Mouse (Mus musculus) 3T3-L1 (cell line): Measurements from ENCODE around the gene Adad1.

Source experiments
- DNase-seq: peaks from one replicate; pipeline ENCODE4 v3.0.0-alpha.2; 2015; ENCODE audit warnings: low read depth, low spot score

Gene Adad1

DNA sequence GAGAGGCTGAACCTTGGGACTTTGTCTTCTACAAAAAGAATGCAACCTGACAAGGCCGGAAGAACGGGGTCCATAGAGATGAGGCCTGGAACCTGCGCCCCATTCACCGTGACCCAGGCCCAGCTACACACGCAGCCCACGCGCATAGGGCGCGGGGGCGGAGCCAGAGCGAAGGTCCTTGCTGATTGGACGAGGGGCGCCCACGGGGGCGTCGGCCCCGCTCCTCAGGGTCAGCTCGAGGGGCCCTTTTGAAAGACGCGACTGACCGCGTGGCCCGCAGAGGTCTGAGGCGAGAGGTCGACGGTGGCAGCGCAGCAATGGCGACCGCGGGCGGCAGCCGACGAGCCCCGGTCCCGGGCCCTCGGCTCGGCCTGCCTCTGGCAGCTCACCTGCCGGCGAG, at the start of gene Adad1:
Gene Adad1, plus strand, starts transcription at position 122 of the 400 bp plus-strand sequence.
- no peak for DNase-seq

DNA sequence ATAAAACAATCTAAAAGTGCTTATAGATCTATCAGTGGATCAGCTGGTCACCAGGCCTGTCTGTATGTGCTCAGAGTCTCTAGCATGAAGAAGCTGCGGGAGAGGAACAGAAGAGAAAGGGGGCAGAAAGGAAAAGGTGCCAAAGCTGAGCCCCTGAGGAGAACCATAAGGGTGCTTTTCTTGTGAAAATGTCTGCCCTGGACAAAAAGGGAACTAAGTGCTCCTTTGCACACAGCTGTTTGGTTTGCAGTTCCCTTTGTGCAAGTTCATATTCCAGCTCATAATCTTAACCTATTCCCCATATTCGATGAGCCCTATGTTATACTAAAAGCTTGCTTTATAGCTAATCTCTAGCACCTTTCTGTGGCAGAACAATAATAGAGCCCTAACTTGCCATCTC, 25.3 kb upstream of the Adad1 start:
- no peak for DNase-seq

DNA sequence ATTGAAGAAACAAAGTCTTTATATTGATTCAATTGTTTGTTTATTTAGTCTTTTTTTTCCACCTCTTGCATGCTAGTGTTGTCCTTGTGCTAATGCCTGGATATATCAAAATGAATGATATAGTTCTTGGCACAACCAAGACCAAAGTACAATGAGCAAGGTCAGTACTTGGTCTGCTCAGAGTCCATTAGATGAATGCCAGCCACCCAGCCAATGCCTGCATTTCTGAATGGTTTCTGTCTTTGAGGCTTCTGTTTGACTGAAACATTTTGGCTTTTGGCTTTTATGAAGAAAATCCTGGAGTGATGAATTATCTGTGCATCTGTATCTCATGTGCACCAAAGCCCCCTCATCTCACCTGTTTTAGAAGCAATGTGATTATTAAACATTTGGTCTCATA, 23.5 kb upstream of the Adad1 start:
- peak; percentile 4 for DNase-seq

DNA sequence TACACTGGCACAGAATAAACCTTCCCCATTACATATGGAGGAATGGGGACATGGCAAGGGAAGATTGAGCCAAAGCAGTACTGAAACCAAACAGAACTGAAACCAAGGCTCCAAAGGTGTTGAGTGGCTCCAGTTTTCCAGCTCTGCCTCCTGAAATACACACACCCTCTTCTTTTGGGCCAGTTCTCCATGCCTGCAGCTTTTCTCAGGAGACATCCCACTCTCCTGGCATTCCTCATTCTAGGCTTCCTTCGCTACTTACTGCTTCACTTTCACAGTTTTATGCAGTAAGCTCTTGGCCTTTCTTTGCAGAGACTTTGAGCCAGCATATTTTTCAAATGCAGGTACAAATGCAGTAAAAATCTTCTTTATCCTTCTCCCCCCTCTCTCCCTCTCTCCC, 11.8 kb upstream of the Adad1 start:
- DNase-seq: no peak

DNA sequence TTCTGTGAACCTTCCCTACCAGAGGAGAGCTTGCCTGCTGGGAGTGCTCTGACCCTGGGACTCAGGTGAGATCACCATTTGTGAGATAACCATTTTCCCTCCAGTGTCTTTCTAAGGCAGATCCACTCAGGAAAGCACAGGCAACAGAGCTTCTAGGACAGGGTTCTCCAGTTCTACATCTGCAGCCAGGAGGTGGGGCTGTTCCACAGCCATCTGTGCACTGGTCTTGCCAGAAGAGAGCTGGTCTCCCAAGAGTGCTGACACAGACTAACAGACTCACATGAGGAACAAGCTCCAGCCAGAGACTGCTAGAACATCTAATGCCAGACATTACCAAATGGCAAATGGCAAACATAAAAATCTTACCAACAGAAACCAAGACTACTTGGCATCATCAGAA, 9.9 kb downstream of the Adad1 start:
- peak; percentile 5 for DNase-seq

DNA sequence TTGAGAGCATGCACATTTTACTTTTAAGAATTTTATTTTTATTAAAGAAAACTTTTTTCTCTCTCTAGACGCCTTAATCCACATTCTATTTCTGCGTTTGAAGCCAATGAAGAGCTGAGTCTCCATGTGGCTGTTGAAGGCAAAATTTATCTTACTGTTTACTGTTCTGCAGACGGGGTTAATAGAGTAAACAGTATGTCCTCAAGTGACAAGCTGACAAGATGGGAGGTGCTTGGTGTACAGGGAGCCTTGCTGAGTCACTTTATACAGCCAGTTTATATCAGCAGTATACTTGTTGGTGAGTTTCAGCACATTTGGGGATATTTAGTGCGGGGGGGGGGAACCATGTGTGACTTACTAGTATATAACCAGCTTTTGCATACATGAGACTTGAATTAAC, 21.5 kb downstream of the Adad1 start:
- no peak for DNase-seq

DNA sequence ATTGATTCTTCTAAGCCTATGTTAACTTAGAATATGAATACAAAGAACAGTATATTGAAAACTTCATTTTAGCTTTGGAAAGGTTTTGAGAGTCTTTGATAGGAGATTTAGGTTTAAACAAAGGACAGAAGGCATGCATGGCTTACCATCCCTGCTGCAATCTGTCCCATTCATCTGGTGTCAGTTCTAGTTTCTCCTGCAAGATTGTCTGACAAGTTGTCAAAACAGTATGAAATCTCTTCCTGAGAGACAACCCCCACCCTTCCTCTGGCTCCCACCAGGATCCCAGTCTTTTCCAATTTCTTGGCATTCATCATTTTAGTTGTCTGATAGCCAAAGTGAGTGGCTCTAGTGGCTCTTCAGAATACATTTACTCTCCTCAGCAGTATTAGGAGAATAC, 27.4 kb downstream of the Adad1 start:
- no peak for DNase-seq

DNA sequence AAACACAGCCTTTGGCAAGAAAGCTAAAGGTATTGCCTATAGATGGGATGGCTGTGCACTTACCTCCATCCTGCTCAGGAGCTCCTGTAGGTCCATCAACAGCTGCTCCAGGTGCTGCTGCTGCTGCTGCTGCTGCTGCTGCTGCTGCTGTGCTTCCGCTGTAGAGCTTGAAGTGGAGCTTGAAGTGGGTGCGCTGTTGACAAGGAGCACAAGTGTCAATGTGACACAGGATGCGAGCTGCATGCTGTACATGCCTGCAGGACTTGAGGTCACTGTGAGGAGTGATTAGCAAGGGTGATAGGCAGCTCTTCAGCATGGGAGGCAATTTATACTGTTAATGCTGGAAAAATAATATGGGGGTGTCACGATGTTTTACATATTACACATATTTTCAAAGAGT, 62.3 kb downstream of the Adad1 start, which contains the start of gene Il2:
Gene Il2, minus strand, starts transcription at position 305 of the 400 bp plus-strand sequence.
- DNase-seq: no peak

DNA sequence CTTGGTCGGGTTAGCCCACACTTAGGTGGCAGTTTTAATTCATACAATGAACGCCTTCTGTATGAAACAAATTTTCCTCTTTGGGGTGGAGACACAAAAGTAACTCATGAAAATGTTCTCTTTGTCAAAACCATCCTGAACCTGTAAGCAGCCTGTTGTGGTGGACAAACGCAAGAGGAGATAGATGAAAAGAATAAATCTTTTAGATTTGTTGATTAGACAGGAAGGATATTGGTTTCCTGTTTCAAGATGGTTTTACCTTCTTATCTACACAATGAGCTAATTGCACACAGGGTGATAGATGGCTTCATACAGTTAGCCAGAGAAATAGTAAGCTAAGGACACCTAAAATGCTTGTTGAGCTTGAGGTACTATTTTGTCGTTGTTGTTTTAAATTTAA, 62.8 kb downstream of the Adad1 start:
- DNase-seq: no peak

DNA sequence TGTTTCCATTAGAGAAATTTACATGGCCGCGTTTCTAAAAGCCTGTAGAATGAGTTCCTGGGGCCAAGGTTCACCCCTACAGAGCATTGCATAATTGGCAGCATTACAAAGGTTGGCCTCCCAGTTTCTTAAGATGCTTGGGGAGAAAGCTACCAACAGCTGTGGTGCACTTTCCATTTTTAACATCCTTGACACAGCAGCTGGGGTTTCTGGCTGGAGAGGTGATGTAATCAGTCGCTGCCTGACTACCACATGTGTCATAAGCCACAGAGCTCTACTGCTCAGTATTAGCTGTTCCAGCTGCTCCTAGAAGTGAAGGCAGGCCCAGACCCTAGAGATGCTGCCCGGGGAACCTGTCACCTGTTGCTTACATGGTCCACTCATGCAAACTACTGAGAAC, 64.9 kb downstream of the Adad1 start:
- DNase-seq: peak; percentile 83

DNA sequence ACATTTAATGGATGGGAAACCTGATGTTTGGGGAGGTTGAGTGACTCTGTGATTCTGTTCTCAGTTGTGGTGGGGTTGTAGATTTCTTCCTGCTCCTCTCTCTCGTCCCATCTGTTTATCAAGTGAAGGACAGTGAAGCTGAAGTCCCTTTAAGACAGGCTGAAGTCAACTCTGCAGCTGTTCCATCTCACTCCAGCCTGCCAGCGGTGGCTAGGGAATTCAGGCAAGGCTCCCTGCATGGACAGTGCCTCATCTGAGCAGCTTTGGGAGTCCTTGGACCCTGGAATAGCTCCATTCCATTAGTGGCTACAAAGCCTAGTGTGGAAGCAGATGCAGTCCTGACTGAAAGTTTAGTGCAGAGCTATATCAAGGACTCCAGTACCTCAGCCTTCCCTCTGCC, 65.7 kb downstream of the Adad1 start:
- DNase-seq: no peak

DNA sequence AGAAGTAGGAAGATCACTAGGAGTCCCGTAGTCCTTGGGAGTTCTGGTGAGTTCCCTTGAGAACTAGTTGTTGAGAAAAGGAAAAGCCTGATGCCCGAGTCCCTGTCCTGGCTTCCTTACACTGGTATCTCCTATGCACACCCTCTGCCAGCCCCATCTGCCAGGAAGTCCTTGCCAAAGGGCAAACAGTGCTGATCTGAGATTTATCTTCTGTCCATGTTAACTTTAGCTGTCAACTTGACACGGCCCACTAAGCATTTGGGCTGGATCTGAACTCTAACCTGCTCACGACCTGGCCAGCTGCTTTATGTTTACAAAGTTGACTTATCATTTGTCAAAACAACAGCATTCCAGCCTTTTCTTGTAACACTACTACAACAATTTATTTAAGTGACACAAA, 73.9 kb downstream of the Adad1 start:
- DNase-seq: no peak

DNA sequence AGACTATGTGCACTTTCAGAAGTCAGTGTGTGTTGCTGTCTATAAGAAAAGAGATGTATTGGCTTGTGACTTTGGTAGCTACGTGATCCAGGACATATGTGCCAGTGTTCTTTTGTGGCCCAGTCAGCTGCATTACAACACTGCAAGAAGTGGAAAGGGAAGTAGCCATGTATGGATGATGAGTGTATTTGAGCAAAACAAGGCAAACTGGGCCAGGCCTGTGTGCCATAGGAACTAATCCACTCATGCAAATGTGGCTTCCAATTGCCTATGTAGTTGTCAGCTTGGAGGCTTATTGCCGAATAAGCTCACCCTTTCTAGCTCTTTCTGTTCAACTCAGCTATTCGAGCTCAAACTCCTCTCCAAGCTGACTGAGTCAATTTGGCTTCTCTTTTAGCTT, 75.9 kb downstream of the Adad1 start:
- no peak for DNase-seq

DNA sequence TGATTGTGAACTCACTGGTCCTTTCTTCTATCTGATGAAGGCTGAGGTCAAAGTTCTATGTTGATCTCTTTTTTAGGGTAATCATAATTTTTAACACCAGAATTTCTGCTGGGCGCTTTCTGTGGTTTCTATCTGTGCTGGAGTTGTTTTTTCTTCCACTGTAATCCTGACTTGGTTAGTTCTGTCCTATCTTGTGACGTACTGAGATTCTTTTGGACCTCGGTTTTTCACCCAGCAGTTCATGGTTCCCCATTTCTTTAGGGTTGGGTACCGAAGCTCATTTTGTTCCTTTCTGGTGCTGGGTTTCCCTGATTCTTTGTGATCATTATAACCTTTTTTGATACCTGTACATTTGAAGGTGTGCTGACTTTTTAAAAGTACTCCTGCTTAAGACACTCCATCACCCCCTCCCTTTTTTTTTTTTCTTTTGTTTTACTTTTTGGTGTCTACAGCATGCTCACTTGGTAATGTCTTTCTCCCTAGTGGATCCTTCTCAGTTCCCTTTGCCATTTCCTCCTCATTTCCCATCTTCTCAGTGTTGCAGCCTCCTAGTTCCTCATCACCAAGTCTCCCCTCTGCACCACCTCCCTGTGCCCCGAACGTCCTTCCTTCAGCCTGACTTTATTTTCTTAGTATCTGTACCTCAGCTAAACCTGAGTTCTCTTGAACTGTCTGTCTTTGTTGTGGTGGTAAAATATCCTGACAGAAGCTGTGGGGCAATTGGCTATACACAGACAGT, 77.0 kb downstream of the Adad1 start:
- DNase-seq: no peak

DNA sequence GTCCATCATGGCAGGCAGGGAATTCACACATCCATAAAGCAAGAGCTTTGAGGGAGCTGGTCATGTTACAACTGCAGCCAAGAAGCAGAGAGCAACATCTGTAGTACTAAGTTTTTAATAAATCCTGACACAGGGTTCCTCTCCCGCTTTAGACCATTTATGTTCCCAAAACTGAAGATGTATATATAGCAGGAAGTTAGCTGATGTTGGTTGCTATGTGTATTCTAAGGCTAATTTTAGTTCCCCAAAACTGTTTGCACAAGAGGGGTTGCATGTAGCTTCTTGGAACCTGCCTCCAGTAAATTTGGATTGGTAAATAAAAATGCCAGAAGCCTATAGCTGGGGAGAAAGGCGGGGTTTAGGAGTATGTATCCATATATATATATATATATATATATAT, 78.5 kb downstream of the Adad1 start:
- no peak for DNase-seq

DNA sequence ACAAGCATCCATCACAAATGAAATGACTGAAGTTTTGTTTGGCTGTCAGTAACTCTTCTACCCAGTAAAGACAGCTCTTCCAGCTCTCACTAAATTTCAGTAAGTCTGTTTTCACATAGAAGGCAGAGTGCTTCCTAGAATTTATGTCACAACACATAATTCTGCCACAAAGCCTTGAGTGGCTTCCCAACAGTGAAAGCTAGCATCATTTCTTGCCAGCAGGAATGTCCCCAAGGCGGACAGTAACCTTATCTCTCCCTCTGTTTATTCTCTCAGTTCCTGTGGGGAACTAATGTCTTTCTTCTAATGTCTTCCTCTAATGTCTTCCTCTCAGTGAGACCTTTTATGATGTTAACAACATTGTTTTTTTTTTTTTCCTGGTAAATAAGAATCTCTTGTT, 81.7 kb downstream of the Adad1 start:
- no peak for DNase-seq

DNA sequence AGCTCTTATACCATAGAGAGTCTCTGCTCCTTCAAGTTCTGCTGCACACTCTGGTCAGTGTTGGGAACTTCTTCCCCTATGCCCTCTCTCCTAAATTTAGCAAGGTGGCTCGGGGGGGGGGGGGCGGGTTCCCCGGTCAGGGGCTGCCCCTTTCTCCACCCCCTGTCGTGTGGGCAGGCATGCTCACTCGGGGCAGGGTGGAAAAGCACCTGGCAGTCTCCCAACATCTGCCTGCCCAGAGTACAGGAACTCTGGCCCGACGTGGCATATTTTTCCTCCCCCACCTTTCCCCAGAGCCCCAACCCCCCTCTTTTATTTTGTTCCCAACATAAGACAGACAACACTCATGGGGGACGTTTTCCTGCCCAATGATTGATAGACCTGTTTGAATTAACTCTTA, 83.1 kb downstream of the Adad1 start:
- DNase-seq: no peak

DNA sequence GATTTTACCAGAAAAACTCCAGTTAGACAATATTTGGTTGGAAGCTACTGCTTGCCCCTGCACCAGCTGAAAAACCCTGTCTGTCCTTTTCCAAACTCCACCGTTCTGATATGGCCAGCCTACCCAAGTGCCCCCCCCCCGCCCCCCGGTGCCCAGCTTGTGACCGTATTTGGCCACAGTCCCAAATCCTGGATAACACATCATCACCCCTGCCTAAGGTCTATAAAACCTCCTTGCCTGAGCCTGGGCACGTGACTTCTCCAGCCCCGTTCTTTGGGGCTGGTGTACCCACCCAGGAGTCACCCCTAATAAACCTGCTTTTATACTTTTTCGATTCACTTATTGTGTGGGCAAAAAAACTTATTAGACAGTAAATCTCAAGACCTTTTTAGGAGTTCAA, 83.5 kb downstream of the Adad1 start:
- DNase-seq: no peak

DNA sequence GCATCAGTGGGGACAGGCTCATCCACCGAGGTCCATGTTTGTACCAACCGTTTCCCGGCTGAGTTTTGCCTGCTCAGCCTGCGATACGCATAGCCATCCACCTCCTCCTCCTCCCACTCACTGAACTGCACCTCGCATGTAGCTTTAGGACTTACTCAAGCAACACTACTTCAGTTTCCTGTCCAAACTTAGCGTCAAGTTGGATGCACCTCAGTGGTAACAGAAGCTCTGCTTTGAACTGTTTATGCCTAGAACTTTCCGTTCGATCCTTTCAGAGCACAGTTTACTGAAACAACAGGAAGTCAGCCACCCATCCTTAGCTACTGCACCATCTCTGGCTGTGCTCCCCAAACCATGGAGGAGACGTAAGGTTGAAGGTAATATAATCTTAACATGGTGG, 88.9 kb downstream of the Adad1 start:
- DNase-seq: no peak

DNA sequence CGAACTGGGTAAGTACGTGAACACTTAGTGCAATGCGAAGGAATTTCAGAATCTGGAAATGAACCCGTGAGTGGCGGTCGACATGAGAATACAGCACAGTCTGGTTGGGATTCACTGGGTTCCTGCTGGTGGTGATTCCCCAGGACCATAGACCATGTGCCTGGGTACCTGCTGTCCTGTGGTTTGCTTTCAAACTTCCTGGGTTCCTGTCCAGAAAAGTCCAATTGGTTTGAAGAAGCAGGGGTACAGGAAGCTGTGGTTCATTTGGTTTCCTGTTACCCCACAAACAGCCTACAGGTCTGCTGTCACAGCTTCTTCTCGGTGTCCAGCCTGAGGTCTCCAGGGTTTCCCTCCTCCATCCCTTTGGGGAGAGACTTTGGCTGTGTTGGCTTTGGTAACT, 89.7 kb downstream of the Adad1 start:
- DNase-seq: no peak

DNA sequence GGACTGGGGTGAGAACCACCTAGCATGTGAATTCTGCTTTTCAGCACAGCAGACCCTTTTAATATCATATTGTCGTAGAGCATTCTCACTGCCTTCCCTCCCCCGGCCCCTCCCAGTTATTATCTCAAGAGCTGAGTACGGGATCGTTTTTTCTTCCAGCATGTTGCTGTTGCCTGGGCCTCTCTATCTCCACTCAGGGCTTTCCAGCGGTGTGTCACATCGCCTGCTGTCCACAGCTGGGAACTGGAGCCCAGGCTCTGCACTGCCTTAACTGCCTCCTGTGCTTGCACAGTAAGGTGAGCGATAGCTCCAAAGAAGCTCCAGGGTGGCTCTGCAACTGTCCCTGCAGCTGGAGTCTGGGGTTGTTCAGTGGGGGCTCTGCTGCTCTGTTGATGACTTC, 91.1 kb downstream of the Adad1 start:
- no peak for DNase-seq

DNA sequence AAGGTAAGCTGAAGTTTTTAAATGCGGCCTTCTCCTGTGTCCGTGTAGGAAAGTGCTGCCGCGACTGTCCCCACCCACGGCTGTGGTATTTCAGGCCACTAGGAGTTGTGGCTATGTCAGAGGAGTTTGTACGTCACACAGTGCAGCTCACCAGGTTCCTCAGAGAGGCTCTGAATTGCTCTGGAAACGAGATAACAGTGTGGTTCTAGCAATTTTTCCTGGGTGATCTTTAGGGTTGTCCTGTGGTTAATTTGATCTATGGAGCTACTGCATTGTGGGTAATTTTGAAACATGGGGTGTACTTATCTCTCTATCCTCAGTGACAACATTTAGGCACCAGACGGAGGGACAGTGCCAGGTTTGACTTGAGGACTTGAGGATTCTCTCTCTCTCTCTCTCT, 93.8 kb downstream of the Adad1 start:
- no peak for DNase-seq

DNA sequence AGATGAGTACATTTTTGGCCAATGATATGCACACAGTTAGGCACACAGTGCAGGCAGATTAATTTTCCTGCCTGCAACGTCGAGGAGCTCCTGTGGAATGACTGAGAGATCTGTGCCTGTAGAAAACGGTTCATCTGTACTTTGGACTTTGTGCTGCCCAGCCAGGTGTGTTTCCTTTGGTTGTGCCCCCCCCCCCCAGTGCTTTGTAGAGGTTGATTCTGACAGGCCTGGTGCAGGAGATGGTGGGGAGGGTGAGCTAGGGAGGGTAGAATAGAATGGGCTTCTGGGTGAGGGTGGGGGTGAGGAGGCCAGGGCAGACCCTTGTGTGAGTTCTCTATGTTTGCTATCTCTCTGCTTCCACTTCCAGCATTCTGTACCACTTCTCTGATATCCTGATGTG, 94.9 kb downstream of the Adad1 start:
- DNase-seq: no peak

DNA sequence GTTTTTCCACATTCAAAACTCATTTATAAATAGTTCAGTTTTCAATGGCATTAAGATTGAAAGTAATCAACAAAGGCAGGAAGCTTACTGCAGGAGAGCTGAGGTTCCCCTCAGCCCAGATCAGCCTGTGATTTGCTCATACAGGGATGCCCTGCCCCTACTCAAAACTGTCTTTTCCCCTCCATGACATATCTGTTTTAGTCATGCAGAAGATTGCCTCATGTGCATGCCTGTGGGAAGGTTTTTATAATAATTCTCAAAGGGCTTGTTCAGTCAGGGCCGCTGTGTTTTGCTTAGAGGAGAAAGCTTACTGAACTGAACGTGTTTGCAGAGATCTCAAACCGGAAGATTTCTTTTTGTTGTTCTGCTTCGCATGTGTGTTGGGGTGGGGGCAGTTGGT, 97.8 kb downstream of the Adad1 start:
- no peak for DNase-seq
